Mouse (Mus musculus): Measurements from ENCODE around the gene Tma7.

The Tma7 gene

GRCm38 (mm10) chr9:109082124-109082800 lies at the start of gene Tma7, which contains the start of gene Ccdc51:
Gene Tma7, minus strand, starts transcription at chr9:109082587.
Gene Ccdc51, plus strand, starts transcription at chr9:109082493.
- DNase-seq: peak; percentile 94

GRCm38 (mm10) chr9:109130076-109130475 lies 47.7 kb upstream of the Tma7 start:
- no peak for DNase-seq

DNA sequence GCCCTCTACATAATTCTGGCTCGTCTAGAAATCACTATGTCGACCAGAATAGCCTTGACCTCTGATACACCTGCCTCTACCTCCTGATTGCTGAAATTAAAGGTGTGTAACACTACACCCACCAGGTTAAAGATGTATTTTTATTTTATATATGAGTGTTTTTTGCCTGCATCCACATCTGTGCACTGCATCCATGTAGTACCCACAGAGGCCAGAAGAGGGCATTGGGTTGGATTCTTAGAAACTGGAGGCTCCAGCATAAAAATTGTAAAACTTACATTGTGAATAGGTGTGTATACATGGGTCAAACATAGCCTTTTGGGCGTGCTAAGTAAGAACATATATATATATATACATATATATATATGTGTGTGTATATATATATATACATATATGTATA lies 45.8 kb upstream of the Tma7 start:
- DNase-seq: no peak

DNA sequence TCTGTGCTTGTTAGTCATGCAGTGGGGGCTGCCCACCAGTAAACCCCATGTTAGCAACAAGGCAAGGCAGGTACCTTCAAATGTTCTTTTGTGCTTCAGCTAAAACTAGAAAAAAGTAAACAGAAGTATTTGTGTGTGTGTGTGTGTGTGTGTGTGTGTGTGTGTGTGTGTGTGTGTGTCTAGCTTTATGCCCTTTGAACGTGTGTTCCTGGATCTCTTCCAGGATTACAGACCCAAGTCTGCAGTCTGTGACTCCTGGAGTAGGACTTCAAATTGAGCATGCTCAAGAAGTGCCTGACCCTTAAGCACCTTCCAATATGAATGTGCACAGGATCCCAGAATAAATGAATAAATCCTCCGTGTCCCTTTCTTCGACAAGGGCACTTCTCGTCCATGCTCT lies 44.7 kb upstream of the Tma7 start:
- DNase-seq: no peak

- DNase-seq: no peak
Measured at GRCm38 (mm10) chr9:109125481-109125880, 43.1 kb upstream of the Tma7 start.

- no peak for DNase-seq
Measured at GRCm38 (mm10) chr9:109125043-109125442, 42.7 kb upstream of the Tma7 start.

DNA sequence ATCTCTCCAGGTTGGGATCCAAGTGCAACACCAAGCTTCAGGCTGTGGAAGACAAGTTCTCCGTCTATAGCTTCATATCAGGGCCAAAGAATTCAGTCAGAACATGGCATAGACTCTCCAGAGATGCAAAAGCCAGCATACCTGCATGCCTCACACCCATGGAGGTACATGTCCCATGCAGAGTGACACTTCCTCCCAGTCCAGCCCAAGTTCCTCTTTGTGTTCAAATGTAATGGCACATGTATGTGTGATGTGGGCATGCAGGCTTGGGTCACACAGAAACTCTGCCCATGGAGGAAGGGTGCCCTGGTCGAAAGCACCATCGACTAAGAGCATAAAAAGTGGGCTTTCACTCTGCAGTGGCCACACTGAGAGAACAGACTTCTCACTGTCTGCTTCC lies 41.8 kb upstream of the Tma7 start:
- DNase-seq: no peak

DNA sequence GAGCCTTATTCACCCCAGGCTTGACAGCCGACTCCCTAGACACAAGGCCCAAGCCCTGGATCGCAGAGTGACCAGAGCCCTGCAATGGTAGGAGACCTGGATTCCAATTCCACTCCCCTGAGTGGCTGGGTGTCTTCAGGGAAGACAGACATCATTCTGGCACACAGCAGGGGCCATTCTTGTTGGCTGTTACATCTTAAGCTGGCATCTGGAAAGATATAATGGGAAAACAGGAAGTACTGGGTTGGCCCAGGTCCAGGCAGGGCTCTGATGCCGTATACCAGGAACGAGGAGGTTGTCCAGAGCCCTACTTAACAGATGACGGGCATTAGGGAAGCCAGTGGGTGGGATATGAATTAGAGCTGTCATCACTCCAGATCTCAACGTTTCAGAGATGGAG lies 40.9 kb upstream of the Tma7 start:
- DNase-seq: no peak

- peak; percentile 34 for DNase-seq
Measured at GRCm38 (mm10) chr9:109122553-109123085, 40.2 kb upstream of the Tma7 start.

GRCm38 (mm10) chr9:109120956-109121355 lies 38.6 kb upstream of the Tma7 start:
- DNase-seq: no peak

DNA sequence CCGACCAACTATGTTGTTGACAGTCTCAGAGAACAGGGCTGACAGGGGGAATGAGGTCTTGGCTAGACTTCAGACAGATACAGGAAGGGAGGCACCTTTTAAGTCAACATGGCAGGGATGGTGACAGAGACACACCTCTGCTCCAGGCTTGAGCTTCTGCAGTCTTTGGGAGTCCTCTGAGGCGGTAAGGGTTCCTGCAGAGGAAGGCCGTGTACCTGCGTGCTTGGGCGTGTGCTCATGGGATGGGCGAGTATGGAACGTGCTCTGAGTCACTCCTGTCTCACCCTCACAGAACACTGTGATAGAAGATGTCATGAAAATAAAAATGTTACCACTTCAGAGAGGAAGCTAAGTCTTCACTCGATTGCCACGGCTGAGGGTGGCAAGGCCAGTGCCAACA lies 37.2 kb upstream of the Tma7 start:
- DNase-seq: no peak

DNA sequence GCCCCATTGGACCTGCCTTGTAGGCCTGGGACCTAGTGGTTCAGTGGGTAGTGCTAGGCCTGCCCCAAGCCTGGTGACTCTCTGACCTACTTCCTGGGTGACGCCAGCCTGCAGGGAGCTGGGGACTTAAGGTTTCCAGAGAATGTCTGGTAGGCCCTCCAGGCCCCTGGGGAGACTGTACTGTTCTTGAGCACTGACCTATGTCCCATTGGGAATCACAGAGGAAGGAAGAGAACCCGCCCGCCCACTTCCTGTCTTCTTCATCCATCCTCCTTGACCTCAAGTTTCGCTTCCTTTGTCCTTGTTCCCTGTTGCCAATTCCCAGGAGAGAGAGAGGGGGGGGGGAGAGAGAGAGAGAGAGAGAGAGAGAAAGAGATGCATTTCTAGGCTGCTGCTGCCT lies 35.7 kb upstream of the Tma7 start:
- DNase-seq: no peak

GRCm38 (mm10) chr9:109116205-109116604 lies 33.8 kb upstream of the Tma7 start:
- no peak for DNase-seq

DNA sequence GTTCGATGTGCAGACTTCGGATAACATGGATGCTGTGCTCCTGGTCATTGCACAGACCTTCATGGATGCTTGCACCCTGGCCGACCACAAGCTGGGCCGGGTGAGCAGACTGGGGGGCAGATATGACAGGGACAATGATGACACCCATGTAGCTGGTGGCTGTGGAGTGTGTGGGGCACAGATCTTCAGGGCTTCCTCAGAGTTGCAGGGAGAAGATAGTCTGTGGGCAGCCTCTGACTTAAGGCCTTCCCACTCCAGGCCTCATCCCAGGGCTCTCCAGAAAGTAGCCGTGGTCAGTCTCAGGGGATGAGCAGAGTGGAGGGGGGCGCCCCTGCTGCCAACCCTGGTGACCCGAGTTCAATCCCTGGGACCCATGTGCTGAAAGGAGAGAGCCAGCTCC lies 32.5 kb upstream of the Tma7 start:
- DNase-seq: no peak

- DNase-seq: no peak
Measured at GRCm38 (mm10) chr9:109114276-109114675, 31.9 kb upstream of the Tma7 start.

DNA sequence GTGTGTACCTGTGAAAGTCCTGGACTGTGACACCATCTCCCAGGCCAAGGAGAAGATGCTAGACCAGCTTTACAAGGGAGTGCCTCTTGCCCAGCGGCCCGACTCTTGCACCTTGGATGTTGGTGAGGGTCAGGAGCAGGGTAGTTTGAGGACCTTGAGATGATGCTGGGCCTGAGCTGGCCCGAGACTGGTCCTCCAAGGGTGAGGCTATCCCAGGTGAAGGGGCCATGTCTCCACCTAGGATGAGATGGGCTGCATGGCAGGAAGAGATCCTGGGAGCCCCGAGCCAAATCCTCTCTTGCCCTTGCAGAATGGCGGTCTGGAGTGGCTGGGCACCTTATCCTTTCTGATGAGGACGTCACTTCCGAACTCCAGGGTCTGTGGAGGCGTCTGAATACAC lies 30.9 kb upstream of the Tma7 start:
- no peak for DNase-seq

- DNase-seq: no peak
Measured at GRCm38 (mm10) chr9:109111591-109111990, 29.2 kb upstream of the Tma7 start.

- DNase-seq: no peak
Measured at GRCm38 (mm10) chr9:109111101-109111500, 28.7 kb upstream of the Tma7 start.

GRCm38 (mm10) chr9:109110240-109110639 lies 27.9 kb upstream of the Tma7 start:
- no peak for DNase-seq

DNA sequence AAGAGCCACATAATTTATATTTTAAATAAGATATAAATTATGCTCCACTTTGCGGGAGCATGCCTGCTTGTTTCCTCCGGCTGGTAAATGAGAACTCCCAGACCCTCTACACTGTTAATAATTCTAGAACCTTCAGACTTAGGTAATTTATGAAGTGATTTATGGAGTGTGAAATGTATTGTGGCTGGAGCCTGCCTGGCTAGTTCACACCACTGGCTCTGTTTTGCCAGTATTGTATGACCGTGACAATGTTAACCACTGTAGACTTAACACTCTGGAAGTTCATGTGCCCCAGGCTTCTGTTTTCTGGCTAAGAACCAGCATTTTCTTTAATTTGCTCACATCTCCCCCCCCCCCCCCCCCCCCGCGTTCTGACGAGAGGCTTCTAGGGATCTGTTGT lies 25.0 kb upstream of the Tma7 start:
- no peak for DNase-seq

- DNase-seq: no peak
Measured at GRCm38 (mm10) chr9:109105648-109106047, 23.3 kb upstream of the Tma7 start.

DNA sequence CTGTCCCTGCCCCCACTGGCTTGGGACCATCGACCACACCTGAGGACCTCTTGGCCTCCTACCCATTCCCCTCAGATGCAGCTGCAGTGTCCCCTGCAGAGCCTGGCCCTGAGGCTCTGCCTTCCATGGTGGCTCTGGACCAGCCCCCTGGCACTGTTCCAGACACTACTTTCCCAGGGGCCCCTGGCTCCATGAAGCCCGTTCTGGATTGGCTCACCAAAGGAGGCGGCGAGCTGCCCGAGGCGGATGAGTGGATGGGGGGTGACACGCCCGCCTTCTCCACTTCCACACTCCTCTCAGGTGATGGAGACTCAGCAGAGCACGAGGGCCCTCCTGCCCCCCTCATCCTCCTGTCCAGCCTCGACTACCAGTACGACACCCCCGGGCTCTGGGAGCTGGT lies 22.6 kb upstream of the Tma7 start:
- DNase-seq: peak; percentile 35

DNA sequence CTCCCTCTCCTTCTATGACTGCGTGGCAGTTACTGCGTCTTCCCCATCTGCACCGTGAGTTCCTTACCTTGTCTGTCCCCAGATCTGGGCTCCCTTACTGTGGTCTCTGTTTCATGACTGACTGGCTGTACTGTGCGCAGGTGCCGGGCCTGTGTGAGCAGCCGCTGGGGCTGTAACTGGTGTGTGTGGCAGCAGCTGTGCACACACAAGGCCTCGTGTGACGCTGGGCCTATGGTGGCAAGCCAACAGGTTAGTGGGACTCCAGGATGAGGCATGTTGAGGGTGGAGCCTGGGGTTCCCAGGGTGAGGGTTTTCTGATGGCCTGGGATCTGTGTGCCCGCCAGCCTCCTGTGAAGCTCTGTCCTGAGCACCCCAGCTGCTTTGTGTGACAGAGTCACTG lies 21.7 kb upstream of the Tma7 start:
- DNase-seq: no peak

DNA sequence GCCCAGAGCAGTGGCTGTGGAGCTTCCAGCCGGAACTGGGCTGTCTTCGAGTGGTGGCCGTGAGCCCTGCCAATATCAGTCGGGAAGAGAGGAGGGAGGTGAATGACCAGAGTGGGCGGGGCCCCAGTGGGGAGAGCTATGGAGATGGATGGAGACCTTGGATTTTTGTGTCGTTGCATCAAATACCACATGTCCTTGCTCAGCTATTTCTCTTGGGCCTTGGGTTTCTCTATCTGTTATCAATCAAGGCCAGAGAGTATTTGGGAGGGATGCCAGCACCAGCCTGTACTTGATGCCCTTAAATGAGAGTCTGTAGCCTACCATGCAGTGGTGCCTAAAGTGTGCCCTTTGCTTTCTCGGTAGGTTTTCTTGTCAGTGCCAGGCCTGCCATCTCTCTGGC lies 20.9 kb upstream of the Tma7 start:
- DNase-seq: no peak

DNA sequence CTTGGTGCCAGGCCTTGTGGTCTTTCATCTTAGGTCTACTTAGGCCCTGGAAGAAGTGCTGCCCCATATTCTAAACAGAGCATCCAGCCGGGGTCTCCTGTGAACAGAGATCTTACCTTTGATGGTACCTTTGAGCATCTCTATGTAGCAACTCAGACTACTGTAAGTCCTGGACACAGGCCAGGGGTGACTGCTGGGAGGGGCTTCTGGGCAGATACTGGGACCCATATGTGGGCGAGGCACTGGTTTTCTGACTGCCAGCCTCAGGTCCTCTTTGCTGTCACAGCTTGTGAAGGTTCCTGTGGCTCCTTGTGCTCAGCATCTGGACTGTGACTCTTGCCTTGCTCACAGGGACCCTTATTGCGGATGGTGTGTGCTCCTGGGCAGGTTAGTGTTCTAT lies 20.2 kb upstream of the Tma7 start:
- no peak for DNase-seq
